Mouse (Mus musculus) liver, embryonic 14.5 days (tissue): ENCODE results near the gene Atad3a.

Source experiments
- CTCF ChIP-seq: IDR thresholded peaks from 2 replicates; pipeline ENCODE4 v1.5.1; 2016; ENCODE audit warnings: antibody characterized with exemption, low read depth, control low read depth
- EP300 ChIP-seq: IDR thresholded peaks from 2 replicates; pipeline ENCODE4 v1.6.1; 2016; ENCODE audit warnings: antibody characterized with exemption, low read depth

- TF ChIP-seq CTCF = no peak
- TF ChIP-seq EP300 = no peak
Measured at GRCm38 (mm10) chr4:155769496-155769879, 8.6 kb upstream of the Atad3a start.
